Mouse (Mus musculus) ES-CJ7 (cell line): Measurements from ENCODE around the gene Styx.

Source experiments
- DNase-seq: peaks from one replicate; pipeline ENCODE4 v3.0.0; 2011; ENCODE audit warnings: low read depth, low spot score

Styx gene

DNA sequence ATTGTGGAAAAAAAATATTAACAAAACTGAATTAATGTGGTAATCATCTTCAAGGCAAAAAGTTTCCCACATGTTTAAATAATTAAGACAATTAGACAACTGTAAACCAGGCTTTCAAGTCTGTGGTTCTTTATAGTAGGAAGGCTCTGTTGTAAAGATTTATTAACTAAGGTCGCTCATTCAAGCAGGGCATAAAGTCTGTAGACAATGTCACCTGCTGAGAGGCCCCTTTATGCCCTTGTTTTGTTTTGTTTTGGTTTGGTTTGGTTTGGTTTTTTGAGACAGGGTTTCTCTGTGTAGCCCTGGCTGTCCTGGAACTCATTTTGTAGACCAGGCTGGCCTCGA lies 88.0 kb downstream of the Styx start:
- DNase-seq: no peak

DNA sequence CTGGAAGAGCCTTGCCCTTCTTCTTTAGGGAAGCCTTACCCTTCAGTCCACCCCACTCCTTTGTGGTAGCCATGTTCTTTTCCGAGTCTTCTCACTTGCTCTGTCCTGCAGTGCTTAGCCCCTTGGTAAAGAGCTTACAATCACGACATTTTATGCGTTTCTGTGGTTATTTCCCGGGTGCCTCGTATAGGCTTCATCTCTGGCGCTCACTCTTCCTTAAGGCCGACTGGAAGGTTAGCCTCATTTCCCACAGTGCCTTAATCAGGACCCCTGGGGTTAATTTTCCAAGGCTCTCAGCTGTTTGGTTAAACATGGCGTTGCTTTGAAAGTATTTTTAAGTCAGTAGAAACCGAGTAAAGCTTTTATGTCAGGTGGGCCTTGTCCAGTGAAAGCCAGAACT lies 88.5 kb downstream of the Styx start:
- DNase-seq: no peak

- no peak for DNase-seq
These were observed 90.4 kb downstream of the Styx start for GRCm38 (mm10) chr14:45441291-45441690.

DNA sequence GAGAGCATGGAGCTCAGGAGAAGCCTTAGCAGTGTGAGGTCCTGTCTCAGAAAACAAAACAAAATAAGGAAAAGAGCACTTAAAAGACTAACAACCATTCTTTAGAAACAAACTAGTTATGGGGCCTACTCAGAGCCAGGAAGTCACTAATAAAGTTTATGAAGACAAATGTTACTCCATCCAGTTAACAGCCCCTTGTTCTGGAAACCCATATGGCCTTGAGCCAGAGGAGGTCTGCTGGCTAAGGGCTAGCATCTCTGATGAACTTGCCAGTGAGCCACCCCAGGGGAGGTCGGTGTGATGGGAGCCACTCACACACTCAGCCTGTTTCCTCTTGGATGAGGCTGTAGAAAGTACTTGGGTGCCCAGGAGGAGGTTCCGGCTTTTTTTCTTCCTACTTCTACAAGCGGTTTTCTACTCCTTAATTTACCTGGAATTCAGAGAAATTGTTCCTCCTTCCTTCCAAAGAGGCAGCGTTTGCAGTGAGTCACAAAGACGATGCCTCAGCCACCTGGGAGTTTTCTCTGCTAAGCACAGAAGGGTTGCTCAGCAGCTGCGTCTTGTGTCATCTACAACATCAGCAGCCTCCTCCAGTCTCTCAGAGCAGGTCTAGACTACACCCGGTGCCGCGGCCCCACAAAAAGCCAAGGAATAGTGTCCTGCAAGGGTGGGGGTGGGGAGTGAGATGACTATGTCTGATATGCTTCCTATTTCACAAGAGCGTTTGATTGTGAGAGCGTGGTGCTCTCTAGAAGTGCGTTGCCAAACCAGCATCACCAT lies 92.1 kb downstream of the Styx start:
- DNase-seq: peak; percentile 65

DNA sequence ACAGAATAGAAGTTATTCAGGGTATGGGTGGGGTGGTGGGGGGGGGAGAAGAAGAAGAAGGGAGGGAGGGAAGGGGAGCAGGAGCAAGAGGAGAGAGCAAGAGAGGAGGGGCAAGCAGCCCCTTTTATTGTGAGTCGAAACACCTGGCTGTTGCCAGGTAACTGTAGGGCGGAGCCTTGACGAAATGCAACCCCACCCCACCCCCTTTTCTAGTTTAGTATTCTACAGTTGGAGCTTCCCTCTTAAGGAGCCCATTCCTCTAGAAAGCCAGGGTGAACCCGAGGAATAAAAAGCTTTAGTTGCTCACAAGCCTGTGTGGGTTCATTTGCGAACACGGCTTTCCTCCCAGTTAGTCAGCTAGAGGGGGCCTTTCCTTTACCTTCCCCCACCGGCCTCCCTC lies 94.0 kb downstream of the Styx start:
- DNase-seq: peak; percentile 93

DNA sequence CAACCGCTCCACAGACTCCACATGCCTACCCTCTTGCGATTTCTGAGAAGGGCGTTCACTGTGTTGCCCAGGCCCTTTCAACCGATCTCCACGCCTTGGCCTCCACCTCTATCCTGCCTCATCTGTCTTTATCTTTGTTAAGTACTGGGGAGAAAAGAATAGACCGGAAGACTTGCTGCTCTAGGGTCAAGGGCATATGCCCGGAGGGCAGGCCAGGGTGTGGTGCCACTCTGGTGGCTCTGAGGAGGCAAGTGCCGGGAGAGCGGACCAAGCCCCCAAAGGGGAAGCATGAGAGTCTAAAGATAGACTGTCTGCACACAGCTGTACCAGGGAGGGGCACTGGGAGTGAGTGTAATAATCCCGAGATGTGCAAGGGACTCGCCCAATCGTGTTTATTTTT lies 94.6 kb downstream of the Styx start:
- peak; percentile 100 for DNase-seq

DNA sequence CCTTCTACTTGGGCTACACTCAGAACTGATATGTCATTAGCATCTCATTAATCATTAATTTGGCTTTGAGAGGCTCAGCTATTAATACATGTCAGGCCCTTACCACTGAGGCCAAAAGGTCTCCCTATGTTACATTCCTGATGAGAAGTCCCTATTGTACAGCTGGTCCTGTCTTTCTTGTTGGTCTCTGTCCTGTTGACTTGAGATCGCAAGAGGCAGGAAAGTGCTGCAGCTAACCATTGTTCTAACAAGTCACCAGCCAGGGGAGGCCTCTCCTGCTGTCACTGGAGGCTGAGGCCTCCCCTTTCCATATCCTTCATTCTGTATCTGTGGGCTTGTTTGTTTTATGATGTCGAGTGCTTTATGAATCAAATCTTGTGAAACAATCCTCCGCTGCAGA lies 95.9 kb downstream of the Styx start:
- peak; percentile 50 for DNase-seq

DNA sequence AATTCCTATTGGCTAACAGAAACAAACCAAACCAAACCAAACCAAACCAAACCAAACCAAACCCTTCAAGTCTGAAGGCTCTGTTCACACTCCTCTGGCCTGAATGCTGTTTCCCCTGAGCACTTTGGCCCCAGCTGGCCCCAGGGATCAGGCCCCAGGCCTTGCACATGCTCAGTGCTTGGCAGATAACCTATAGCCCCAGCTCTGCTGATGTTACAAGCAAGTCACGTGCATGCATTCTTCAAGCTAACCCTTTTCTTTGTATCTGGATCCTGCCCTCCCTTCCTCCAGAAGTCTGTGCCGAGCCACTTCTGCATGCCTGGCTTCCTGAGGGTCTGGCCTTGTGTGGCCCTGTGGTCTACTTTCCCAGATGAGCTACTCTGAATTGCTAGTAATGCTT lies 100.2 kb downstream of the Styx start:
- peak; percentile 69 for DNase-seq

DNA sequence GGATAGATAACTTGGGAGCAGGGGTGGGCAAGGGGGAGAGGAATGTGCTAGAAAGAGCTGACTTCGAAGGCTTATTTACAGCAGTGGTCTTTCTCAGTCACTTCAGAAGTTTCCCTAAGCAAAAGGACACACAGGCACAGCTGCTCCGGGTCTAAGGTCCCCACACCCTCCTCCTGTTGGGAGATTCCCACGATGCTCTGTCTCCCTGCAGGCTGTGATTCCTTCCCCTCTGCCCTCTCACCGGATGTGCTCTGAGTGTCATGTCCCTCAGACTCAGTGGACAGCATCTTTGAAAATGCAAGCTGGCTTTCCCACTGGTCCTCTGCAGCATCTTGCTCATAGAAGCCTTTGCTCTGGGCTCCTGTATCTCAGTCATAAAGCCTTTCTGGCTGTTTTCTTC lies 101.3 kb downstream of the Styx start:
- DNase-seq: no peak

- no peak for DNase-seq
These were observed 102.1 kb downstream of the Styx start for GRCm38 (mm10) chr14:45452861-45453512.

DNA sequence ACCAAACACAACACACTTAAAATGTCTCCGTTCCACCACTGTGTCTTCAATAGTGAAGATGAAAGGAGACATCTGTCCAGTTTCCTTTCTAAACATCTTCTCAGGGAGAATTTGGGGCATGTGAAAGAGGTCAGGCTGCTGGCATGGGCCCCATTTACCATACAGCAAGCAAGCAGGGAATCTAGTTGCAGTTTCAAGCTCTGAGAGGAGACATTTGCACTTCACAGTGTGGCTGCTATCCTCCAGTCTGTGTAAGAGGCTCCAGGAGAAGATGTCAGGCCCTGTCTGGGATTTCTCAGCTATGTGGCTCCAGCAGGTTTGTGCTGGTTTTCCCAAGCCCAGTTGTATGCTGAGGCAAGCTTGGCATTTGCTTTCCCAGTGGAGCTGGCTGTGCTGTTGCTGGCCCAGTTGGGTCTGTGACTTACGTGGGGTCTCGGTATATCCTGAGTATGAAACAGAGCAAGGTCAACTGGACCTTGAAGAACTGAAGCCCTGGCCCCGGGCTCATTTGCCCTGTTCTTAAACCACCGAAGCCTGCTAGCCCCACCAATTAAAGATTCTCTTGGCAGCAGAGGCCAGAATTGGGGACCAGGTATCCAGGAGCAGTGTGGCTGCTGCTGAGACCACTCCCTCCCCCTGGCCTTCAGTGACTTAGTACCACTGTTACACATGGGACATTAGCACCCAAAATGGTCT lies 102.8 kb downstream of the Styx start:
- peak; percentile 72 for DNase-seq

- DNase-seq: no peak
These were observed 105.0 kb downstream of the Styx start for GRCm38 (mm10) chr14:45455651-45456501.

- DNase-seq: peak; percentile 71
These were observed 105.6 kb downstream of the Styx start for GRCm38 (mm10) chr14:45456502-45456846.

GRCm38 (mm10) chr14:45457003-45457402 lies 106.1 kb downstream of the Styx start:
- DNase-seq: no peak

DNA sequence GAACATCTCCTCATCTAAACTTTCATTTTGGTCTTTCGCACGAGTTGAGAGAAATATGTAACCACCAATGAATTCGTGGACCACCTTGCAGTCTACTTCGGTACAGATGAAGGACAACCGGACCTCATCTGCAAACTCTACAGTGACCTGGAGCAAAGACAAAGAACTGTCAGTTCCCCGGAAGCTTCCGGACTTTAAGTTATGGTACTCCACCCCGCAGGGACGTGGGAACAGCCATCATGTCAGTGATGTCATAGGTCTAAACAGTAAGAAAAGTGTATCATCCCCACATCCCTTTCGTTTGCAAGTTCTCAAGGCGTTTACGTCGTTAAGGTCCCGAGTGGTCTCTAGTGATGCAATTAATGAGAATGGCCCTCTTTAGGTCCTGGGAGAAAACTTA lies 109.0 kb downstream of the Styx start:
- DNase-seq: no peak

DNA sequence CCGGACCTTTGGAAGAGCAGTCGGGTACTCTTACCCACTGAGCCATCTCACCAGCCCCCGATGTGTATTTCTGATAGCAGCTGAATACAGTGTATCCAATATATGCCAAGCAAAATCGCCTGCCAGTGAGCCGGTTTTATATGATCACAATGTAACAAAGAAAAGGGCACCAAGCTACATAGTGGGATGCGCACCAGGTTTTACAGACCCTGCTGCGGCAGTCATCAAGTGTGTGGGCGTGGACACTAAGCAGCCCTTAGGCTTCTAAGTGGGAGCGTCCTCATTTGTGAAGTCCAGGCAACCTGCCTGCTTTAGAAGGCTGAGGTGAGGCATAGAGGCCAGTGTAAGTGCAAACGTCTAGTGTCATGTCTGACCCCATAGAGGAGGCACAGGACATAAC lies 109.6 kb downstream of the Styx start:
- no peak for DNase-seq

DNA sequence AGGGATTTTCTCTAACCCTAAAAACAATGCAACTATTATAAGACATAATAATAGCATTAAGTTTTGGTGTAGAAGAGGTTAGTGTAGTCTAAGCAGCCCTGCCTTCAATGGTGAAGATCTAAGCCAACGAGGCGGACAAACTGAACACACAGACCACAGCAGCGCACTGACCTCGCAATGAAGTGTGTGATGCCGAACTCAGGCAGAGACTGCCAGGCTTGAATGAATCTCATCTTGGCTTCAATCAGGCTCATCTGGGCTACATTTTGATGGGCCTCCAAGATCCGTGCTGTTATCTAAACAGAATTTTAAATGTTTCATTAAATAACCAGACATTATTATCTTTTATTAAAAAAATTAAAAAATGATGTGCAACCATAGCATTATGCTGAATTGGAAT lies 111.1 kb downstream of the Styx start:
- DNase-seq: no peak

DNA sequence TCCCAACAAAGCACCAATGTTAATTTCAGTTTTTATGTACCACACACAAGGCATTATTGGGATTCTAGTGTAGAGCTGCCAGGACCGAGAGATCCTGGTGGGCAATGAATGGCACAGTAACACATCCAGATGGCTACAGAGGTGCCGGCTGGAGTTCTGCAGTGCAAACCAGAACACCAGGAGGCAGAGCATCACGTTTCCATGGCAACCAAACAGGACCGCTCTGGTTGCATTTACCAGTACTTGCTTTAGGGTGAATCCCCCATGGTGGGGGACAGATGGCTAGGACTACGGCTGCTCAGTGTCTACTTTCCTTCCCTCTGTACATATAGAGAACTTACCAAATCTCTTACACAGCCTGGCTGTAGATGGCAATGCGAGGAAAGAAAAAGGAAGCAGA lies 111.5 kb downstream of the Styx start:
- peak; percentile 87 for DNase-seq

DNA sequence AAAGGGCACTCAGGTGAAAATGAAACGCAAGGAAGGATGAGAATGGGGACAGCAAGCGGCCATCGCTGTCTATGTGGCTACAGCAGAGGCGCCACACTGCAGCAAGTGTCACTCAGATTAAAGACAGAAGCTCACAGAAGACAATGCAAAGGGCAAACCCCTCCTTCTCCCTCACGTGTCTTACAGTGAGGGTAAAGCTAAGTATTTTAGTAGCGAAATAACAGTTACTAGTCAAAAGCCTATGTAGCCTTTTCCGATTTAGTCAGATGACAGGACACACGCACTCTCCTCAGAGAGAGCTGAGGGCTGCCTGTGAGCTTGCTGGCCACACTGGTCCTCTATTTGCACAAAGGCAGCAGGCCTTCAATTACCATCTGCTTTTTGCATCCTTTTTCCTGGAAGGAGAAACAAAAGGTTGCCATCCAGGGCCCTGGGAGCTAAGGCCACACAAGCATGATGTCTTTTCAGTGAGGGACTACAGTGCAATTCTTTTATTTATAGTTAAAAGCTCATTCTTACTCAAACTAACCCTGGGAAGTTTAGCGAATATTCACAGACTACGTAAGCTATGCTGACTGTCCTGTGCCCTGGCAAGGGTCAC lies 112.1 kb downstream of the Styx start:
- DNase-seq: no peak

- peak; percentile 75 for DNase-seq
These were observed 112.7 kb downstream of the Styx start for GRCm38 (mm10) chr14:45463599-45463998.
